Mouse (Mus musculus) small intestine, adult 2 months (tissue): ENCODE measurements around the gene Rhof.

Source experiments
- CTCF ChIP-seq: fragments of 200-500 bp; IDR thresholded peaks from 2 replicates; pipeline ENCODE4 v1.5.1; 2012; ENCODE audit warnings: low read depth, mild to moderate bottlenecking, control low read depth, inconsistent platforms, low read length, moderate library complexity, mixed read lengths; ENCODE audit not compliant: insufficient replicate concordance, insufficient read length; ENCODE audit errors: extremely low read depth
- POLR2A ChIP-seq: fragments of 200-500 bp; IDR thresholded peaks from 2 replicates; pipeline ENCODE4 v1.6.1; 2012; ENCODE audit warnings: low read depth, mild to moderate bottlenecking, control low read depth, inconsistent platforms, low read length, moderate library complexity

- no peak for TF ChIP-seq CTCF
- TF ChIP-seq POLR2A, result no peak
Observed at GRCm38 (mm10) chr5:123125638-123126406, 6.7 kb downstream of the Rhof start.
